Mouse (Mus musculus) heart, postnatal 0 days (tissue): ENCODE results near the gene Serpinb1c. TPM values are rescaled to one million over a fixed set of nuclear protein-coding genes. Genes with fewer than 3 reads are reported as not detected.
A peak's percentile ranks its signal among the peaks of the same experiment; 100 is the strongest.

Source experiments
- ATAC-seq: fragments of 200-750 bp; cut with Nextera tagmentation; 2 replicates; pipeline ENCODE4 v1.8.0; 2017; ENCODE audit warnings: low read depth, moderate number of reproducible peaks, moderate library complexity; ENCODE audit not compliant: insufficient read depth
- DNase-seq: peaks from one replicate; pipeline ENCODE4 v3.0.0-alpha.2; 2016; ENCODE audit warnings: low spot score
- H3K27ac ChIP-seq: fragments of 300-500 bp; sonication (generic); 2 replicates; pipeline ENCODE4 v1.5.1; 2014; ENCODE audit warnings: low read depth, mild to moderate bottlenecking
- H3K27me3 ChIP-seq: fragments of 300-500 bp; sonication (generic); 2 replicates; pipeline ENCODE4 v1.6.1; 2014; ENCODE audit warnings: low read length, mixed read lengths; ENCODE audit not compliant: control insufficient read depth, insufficient read depth
- H3K36me3 ChIP-seq: fragments of 300-500 bp; sonication (generic); replicated peaks from 2 replicates; pipeline ENCODE4 v1.6.1; 2014; ENCODE audit warnings: low read length, mixed read lengths; ENCODE audit not compliant: control insufficient read depth, insufficient read depth
- H3K4me1 ChIP-seq: fragments of 300-500 bp; sonication (generic); 2 replicates; pipeline ENCODE4 v1.6.1; 2014; ENCODE audit warnings: antibody characterized with exemption; ENCODE audit not compliant: control insufficient read depth, insufficient read depth
- H3K4me2 ChIP-seq: fragments of 300-500 bp; sonication (generic); 2 replicates; pipeline ENCODE4 v1.6.1; 2014; ENCODE audit warnings: low read depth, mild to moderate bottlenecking, low read length, moderate library complexity
- H3K4me3 ChIP-seq: fragments of 300-500 bp; sonication (generic); 2 replicates; pipeline ENCODE4 v1.5.1; 2014; ENCODE audit warnings: low read depth, low read length
- H3K9ac ChIP-seq: fragments of 300-500 bp; sonication (generic); replicated peaks from 2 replicates; pipeline ENCODE4 v1.6.1; 2014; ENCODE audit warnings: low read depth, low read length, mixed read lengths
- H3K9me3 ChIP-seq: fragments of 300-500 bp; sonication (generic); replicated peaks from 2 replicates; pipeline ENCODE4 v1.6.1; 2016; ENCODE audit warnings: low read length; ENCODE audit not compliant: control insufficient read depth
- CTCF ChIP-seq: IDR thresholded peaks from 2 replicates; pipeline ENCODE4 v1.5.1; 2016; ENCODE audit warnings: antibody characterized with exemption, control low read depth, low read depth
- EP300 ChIP-seq: IDR thresholded peaks from 2 replicates; pipeline ENCODE4 v1.6.1; 2016; ENCODE audit warnings: antibody characterized with exemption, low read depth
- WGBS: fragments of 180-500 bp; shearing (Covaris S2); extraction: QIAGEN DNeasy Blood & Tissue Kit; methylation state at CpG from one replicate; pipeline ENCODE4 v1.1.7; 2014; 5-methylcytosine and 5-hydroxymethylcytosine counted together
- polyA plus RNA-seq: library from polyadenylated mRNA; unstranded; fragments of >200 nt; fragmentation: Nextera tagmentation; extraction: Ambion mirVana; gene quantifications from 2 replicates; pipeline ENCODE4 v1.2.1, GENCODE M21; 2015
- total RNA-seq: library from RNA; depleted of rRNA; stranded (reverse); fragments of >200 nt; gene quantifications from 2 replicates; pipeline ENCODE4 v1.2.3, GENCODE M21; 2014; ENCODE audit warnings: low replicate concordance

Gene Serpinb1c
- total and polyA plus RNA-seq, 2 experiments from 2014 or later: 0.25 TPM; not detected in 1

GRCm38 (mm10) chr13:32927241-32927640 is 29.2 kb upstream of the Serpinb1c start:
- ATAC-seq (no peak), DNase-seq (no peak)
- Histone ChIP-seq H3K4me3 (no peak overlapping the region), H3K9ac (no peak overlapping the region), H3K4me2 (no peak overlapping the region), H3K36me3 (no peaks in the 10 kb centered on the region), H3K4me1 (peaks cover 29% of the 10 kb centered on the region), H3K27me3 (no peaks in the 10 kb centered on the region), H3K27ac (peak overlapping the region; percentile 73), H3K9me3 (no peaks in the 10 kb centered on the region)
- 33% methylated on average over 1 of the region's 1 CpGs for WGBS
- TF ChIP-seq CTCF: no peak
- no peak for TF ChIP-seq EP300

GRCm38 (mm10) chr13:32926661-32927060 is 28.6 kb upstream of the Serpinb1c start:
- 31% methylated on average over 2 of the region's 2 CpGs for WGBS

GRCm38 (mm10) chr13:32924578-32925360 is 26.8 kb upstream of the Serpinb1c start:
- H3K4me2 ChIP-seq: no peak overlapping the region
- peak; percentile 85 for ATAC-seq

More at GRCm38 (mm10) chr13:32926661-32927060, 28.6 kb upstream of the Serpinb1c start:
- Histone ChIP-seq H3K36me3 (no peaks in the 10 kb centered on the region), H3K4me2 (no peak overlapping the region), H3K4me1 (peaks cover 31% of the 10 kb centered on the region), H3K27me3 (no peaks in the 10 kb centered on the region), H3K9me3 (no peaks in the 10 kb centered on the region), H3K27ac (peak overlapping the region; percentile 73), H3K4me3 (no peak overlapping the region), H3K9ac (no peak overlapping the region)
- no peak for TF ChIP-seq CTCF
- no peak for TF ChIP-seq EP300
- DNase-seq (no peak), ATAC-seq (no peak)

DNA sequence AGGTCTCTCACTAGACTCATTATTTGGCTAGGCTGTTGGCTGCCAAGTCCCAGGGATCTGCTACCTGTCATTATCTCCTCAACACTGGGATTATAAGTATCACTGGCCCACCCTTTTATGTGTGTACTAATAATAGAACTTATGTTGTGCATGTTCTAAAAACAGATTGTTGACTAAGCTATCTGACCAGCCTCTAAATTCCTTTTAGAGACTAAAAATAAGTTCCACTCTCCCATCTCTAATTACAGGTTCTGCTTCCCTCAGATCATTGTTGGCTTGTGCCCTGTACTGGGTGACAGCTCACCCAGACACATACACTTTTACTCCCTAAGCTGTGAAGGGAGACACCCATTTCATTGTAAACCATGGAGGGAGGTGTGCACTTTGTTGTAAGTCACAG is 24.6 kb upstream of the Serpinb1c start:
- no peaks in the 10 kb centered on the region for H3K9me3 ChIP-seq
- H3K27me3 ChIP-seq: no peaks in the 10 kb centered on the region
- H3K27ac ChIP-seq: peak overlapping the region; percentile 87
- TF ChIP-seq CTCF: no peak
- TF ChIP-seq EP300: peak; percentile 83
- no peaks in the 10 kb centered on the region for H3K36me3 ChIP-seq
- peaks cover 31% of the 10 kb centered on the region for H3K4me1 ChIP-seq
- peak overlapping the region; percentile 11 for H3K4me2 ChIP-seq
- peak; percentile 94 for DNase-seq
- no peak overlapping the region for H3K9ac ChIP-seq
- H3K4me3 ChIP-seq: no peak overlapping the region
- peak; percentile 86 for ATAC-seq

More at GRCm38 (mm10) chr13:32924578-32925360, 26.8 kb upstream of the Serpinb1c start:
- Histone ChIP-seq H3K27ac (peak overlapping the region; percentile 87), H3K9me3 (no peaks in the 10 kb centered on the region), H3K27me3 (no peaks in the 10 kb centered on the region), H3K36me3 (no peaks in the 10 kb centered on the region), H3K4me1 (peaks cover 31% of the 10 kb centered on the region), H3K4me3 (no peak overlapping the region), H3K9ac (no peak overlapping the region; the same call in 1 of the 2 replicates)
- WGBS: 17% methylated on average over 7 of the region's 7 CpGs
- peak; percentile 86 for DNase-seq
- TF ChIP-seq CTCF (no peak), EP300 (peak; percentile 87)

GRCm38 (mm10) chr13:32912770-32913380 is 14.9 kb upstream of the Serpinb1c start:
- peak; percentile 95 for ATAC-seq
- Histone ChIP-seq H3K9ac (no peak overlapping the region), H3K9me3 (no peaks in the 10 kb centered on the region), H3K4me3 (no peak overlapping the region), H3K4me1 (peaks cover 13% of the 10 kb centered on the region; the same call in 1 of the 2 replicates), H3K27ac (peak overlapping the region; percentile 91), H3K27me3 (no peaks in the 10 kb centered on the region), H3K4me2 (no peak overlapping the region), H3K36me3 (no peaks in the 10 kb centered on the region)
- TF ChIP-seq EP300: no peak; the same call in 1 of the 2 replicates
- no peak for TF ChIP-seq CTCF
- DNase-seq: peak; percentile 67
